Mouse (Mus musculus) hindbrain, embryonic 13.5 days (tissue): ENCODE results near the gene Nr2c2. TPM values are rescaled to one million over a fixed set of nuclear protein-coding genes. Genes with fewer than 3 reads are reported as not detected.

Experiments used
- ATAC-seq: fragments of 200-750 bp; cut with Nextera tagmentation; 2 replicates; pipeline ENCODE4 v1.8.0; 2017; ENCODE audit warnings: moderate TSS enrichment; ENCODE audit not compliant: low FRiP score
- H3K27ac ChIP-seq: fragments of 300-500 bp; sonication (generic); 2 replicates; pipeline ENCODE4 v1.5.1; 2015; ENCODE audit warnings: inconsistent platforms, mild to moderate bottlenecking, moderate library complexity
- H3K27me3 ChIP-seq: fragments of 300-500 bp; sonication (generic); 2 replicates; pipeline ENCODE4 v1.6.1; 2015; ENCODE audit warnings: mild to moderate bottlenecking, inconsistent platforms
- H3K36me3 ChIP-seq: fragments of 300-500 bp; sonication (generic); 2 replicates; pipeline ENCODE4 v1.6.1; 2015; ENCODE audit warnings: mild to moderate bottlenecking, inconsistent platforms
- H3K4me1 ChIP-seq: fragments of 300-500 bp; sonication (generic); replicated peaks from 2 replicates; pipeline ENCODE4 v1.6.1; 2015; ENCODE audit warnings: inconsistent platforms
- H3K4me2 ChIP-seq: fragments of 300-500 bp; sonication (generic); 2 replicates; pipeline ENCODE4 v1.6.1; 2015; ENCODE audit warnings: inconsistent platforms, mild to moderate bottlenecking, moderate library complexity
- H3K4me3 ChIP-seq: fragments of 300-500 bp; sonication (generic); 2 replicates; pipeline ENCODE4 v1.5.1; 2015; ENCODE audit warnings: mild to moderate bottlenecking, inconsistent platforms
- H3K9ac ChIP-seq: fragments of 300-500 bp; sonication (generic); 2 replicates; pipeline ENCODE4 v1.6.1; 2015; ENCODE audit warnings: mild to moderate bottlenecking, inconsistent platforms
- H3K9me3 ChIP-seq: fragments of 300-500 bp; sonication (generic); 2 replicates; pipeline ENCODE4 v1.6.1; 2016; ENCODE audit warnings: inconsistent platforms
- WGBS: fragments of 180-500 bp; shearing (Covaris S2); methylation state at CpG from one replicate; pipeline ENCODE4 v1.1.7; 2015; 5-methylcytosine and 5-hydroxymethylcytosine counted together
- polyA plus RNA-seq: library from polyadenylated mRNA; unstranded; fragments of >200 nt; fragmentation: Nextera tagmentation; extraction: Ambion mirVana; gene quantifications from 2 replicates; pipeline ENCODE4 v1.2.1, GENCODE M21; 2015

Gene Nr2c2
- polyA plus RNA-seq, 1 experiment from 2014 or later: 23.7 TPM

- peaks cover 3% of the 10 kb centered on the region; the same call in 1 of the 2 replicates for H3K27me3 ChIP-seq
- H3K4me2 ChIP-seq: no peak overlapping the region
- H3K4me1 ChIP-seq: peaks cover 4% of the 10 kb centered on the region; the same call in 1 of the 2 replicates
- H3K9ac ChIP-seq: no peak overlapping the region
- no peaks in the 10 kb centered on the region; the same call in 1 of the 2 replicates for H3K9me3 ChIP-seq
- no peaks in the 10 kb centered on the region for H3K36me3 ChIP-seq
- H3K4me3 ChIP-seq: no peak overlapping the region
- WGBS: 59% methylated on average over 3 of the region's 3 CpGs
- H3K27ac ChIP-seq: no peak overlapping the region
- ATAC-seq: no peak
These were observed 128.3 kb downstream of the Nr2c2 start for GRCm38 (mm10) chr6:92219445-92219844.

- H3K9ac ChIP-seq: no peak overlapping the region
- H3K4me2 ChIP-seq: no peak overlapping the region
- H3K9me3 ChIP-seq: no peaks in the 10 kb centered on the region; the same call in 1 of the 2 replicates
- 84% methylated on average over 6 of the region's 6 CpGs for WGBS
- H3K4me3 ChIP-seq: no peak overlapping the region
- H3K36me3 ChIP-seq: no peaks in the 10 kb centered on the region
- no peak for ATAC-seq
- H3K27me3 ChIP-seq: no peaks in the 10 kb centered on the region; the same call in 1 of the 2 replicates
- H3K27ac ChIP-seq: no peak overlapping the region
- no peaks in the 10 kb centered on the region for H3K4me1 ChIP-seq
These were observed 130.4 kb downstream of the Nr2c2 start for GRCm38 (mm10) chr6:92221604-92222003.

- no peak overlapping the region for H3K4me2 ChIP-seq
- no peak overlapping the region for H3K27ac ChIP-seq
- H3K9me3 ChIP-seq: no peaks in the 10 kb centered on the region; the same call in 1 of the 2 replicates
- H3K4me1 ChIP-seq: no peaks in the 10 kb centered on the region
- ATAC-seq: no peak
- H3K4me3 ChIP-seq: no peak overlapping the region
- WGBS: 90% methylated on average over 3 of the region's 3 CpGs
- H3K27me3 ChIP-seq: no peaks in the 10 kb centered on the region; the same call in 1 of the 2 replicates
- H3K9ac ChIP-seq: no peak overlapping the region
- H3K36me3 ChIP-seq: no peaks in the 10 kb centered on the region
These were observed 130.8 kb downstream of the Nr2c2 start for GRCm38 (mm10) chr6:92222021-92222420.

Other genes starting within 250 kb of the Nr2c2 start
- 50.5 TPM in 2 replicates for gene Ccdc174, start 213.3 kb upstream of the Nr2c2 start, polyA plus RNA-seq
- 1.2 and 1.4 TPM in 2 replicates for gene 4930590J08Rik, start 188.6 kb upstream of the Nr2c2 start, polyA plus RNA-seq
- 18.2 and 18.9 TPM in 2 replicates for gene Fgd5, start 112.5 kb upstream of the Nr2c2 start, polyA plus RNA-seq
- 64.1 and 67.2 TPM in 2 replicates for gene Mrps25, start 92.6 kb downstream of the Nr2c2 start, polyA plus RNA-seq
- 35.8 and 39.9 TPM in 2 replicates for gene Rbsn, start 123.5 kb downstream of the Nr2c2 start, polyA plus RNA-seq
- 1.8 and 2.8 TPM in 2 replicates for gene Trh, start 153.3 kb downstream of the Nr2c2 start, polyA plus RNA-seq